Mouse (Mus musculus): Measurements from ENCODE around the gene Snap23.

- no peak for TF ChIP-seq CTCF (IDR thresholded peaks at IDR 0.05; ENCODE audit: low read depth, low read length)
- no peak for TF ChIP-seq POLR2A (IDR thresholded peaks at IDR 0.05; ENCODE audit: extremely low read depth, insufficient read depth, low read length)
Observed at GRCm38 (mm10) chr2:120565363-120565762, 2.1 kb upstream of the Snap23 start.

All from liver, adult 2 months (tissue).